Comparison of ENCODE assay signal across 8 mouse cellular contexts in genomic region chr15:94628830-94629601, GRCm38 (mm10). TPM values are rescaled to one million over a fixed set of nuclear protein-coding genes. Genes with fewer than 3 reads are reported as not detected.
A peak's percentile ranks its signal among the peaks of the same experiment; 100 is the strongest.
DNase-seq lines count a peak whose midpoint lies in the region; ATAC-seq and TF ChIP-seq lines count a peak whose summit lies in the region.

Gene Tmem117, plus strand, starts transcription at chr15:94629232.

- DNase-seq in NIH3T3 (ENCODE audit: low read depth): peak; percentile 46
- DNase-seq in heart, postnatal 25 days (ENCODE audit: low spot score): no peak
- DNase-seq in large intestine, adult 2 months (ENCODE audit: low read depth, low spot score): peak; percentile 39
- peak; percentile 81 for DNase-seq in stomach, postnatal 0 days (ENCODE audit: low spot score)
- DNase-seq in frontal cortex, postnatal 14 days (ENCODE audit: low spot score in 2 of 2): no peak

- H3K9me3 ChIP-seq in forebrain, embryonic 13.5 days (replicated peaks): no peaks in the 10 kb centered on the region
- H3K9me3 ChIP-seq in stomach, postnatal 0 days (ENCODE audit: control insufficient read depth, low read length): no peaks in the 10 kb centered on the region

- peaks cover 24% of the 10 kb centered on the region for H3K27me3 ChIP-seq in forebrain, embryonic 13.5 days
- no peaks in the 10 kb centered on the region for H3K27me3 ChIP-seq in stomach, postnatal 0 days (ENCODE audit: control insufficient read depth, insufficient read depth, low read length)

- intact Hi-C loops in heart, postnatal 25 days (cut with DNase I): no loop called here

- H3K4me3 ChIP-seq in brown adipose tissue, adult 24 weeks (ENCODE audit: insufficient read depth, low read depth, low read length): peak within 1 kb of the TSS; percentile 42
- peak within 1 kb of the TSS; percentile 63 for H3K4me3 ChIP-seq in forebrain, embryonic 13.5 days
- H3K4me3 ChIP-seq in stomach, postnatal 0 days (ENCODE audit: low read depth, low read length): peak within 1 kb of the TSS; percentile 50

- peak; percentile 71 for ATAC-seq in forebrain, embryonic 13.5 days
- ATAC-seq in megakaryocyte-erythroid progenitor cell, adult 5-6 weeks (replicated peaks; ENCODE audit: low FRiP score, low TSS enrichment, poor library complexity, severe bottlenecking): peak; percentile 71
- peak; percentile 99 for ATAC-seq in stomach, postnatal 0 days (ENCODE audit: low FRiP score, low TSS enrichment)

- peak; percentile 21; the same call in 1 of the 2 replicates for TF ChIP-seq CTCF in stomach, postnatal 0 days (IDR thresholded peaks at IDR 0.05; ENCODE audit: low read depth)

- no peak for TF ChIP-seq EP300 in stomach, postnatal 0 days (optimal IDR thresholded peaks at IDR 0.05)

- H3K4me1 ChIP-seq in brown adipose tissue, adult 24 weeks (ENCODE audit: control insufficient read depth, insufficient read depth, insufficient read length, low read length): no peaks in the 10 kb centered on the region
- H3K4me1 ChIP-seq in forebrain, embryonic 13.5 days: peaks cover 4% of the 10 kb centered on the region; the same call in 1 of the 2 replicates
- H3K4me1 ChIP-seq in stomach, postnatal 0 days (replicated peaks; ENCODE audit: control insufficient read depth, insufficient read depth): no peaks in the 10 kb centered on the region

- no peak within 1 kb of the TSS for H3K27ac ChIP-seq in brown adipose tissue, adult 24 weeks (replicated peaks; ENCODE audit: low read depth, low read length)
- H3K27ac ChIP-seq in forebrain, embryonic 13.5 days: no peak within 1 kb of the TSS
- no peak within 1 kb of the TSS for H3K27ac ChIP-seq in stomach, postnatal 0 days (replicated peaks)

- peak within 1 kb of the TSS; percentile 100 for H3K4me2 ChIP-seq in forebrain, embryonic 13.5 days
- H3K4me2 ChIP-seq in stomach, postnatal 0 days (replicated peaks; ENCODE audit: low read depth): peak within 1 kb of the TSS; percentile 91

- H3K36me3 ChIP-seq in forebrain, embryonic 13.5 days (ENCODE audit: poor library complexity, severe bottlenecking): no peaks in the 10 kb centered on the region
- H3K36me3 ChIP-seq in stomach, postnatal 0 days (ENCODE audit: control insufficient read depth, insufficient read depth, low read length): no peaks in the 10 kb centered on the region

- H3K9ac ChIP-seq in forebrain, embryonic 13.5 days: peak within 1 kb of the TSS; percentile 83
- peak within 1 kb of the TSS; percentile 70 for H3K9ac ChIP-seq in stomach, postnatal 0 days (ENCODE audit: low read length)

- under 1% methylated on average over 69 of the region's 96 CpGs for WGBS in forebrain, embryonic 13.5 days
- 1% methylated on average over 83 of the region's 96 CpGs for WGBS in large intestine, adult 2 months
- under 1% methylated on average over 75 of the region's 96 CpGs for WGBS in stomach, postnatal 0 days

RNA-seq across cellular contexts. Expression of gene Tmem117, which starts in this region (rescaled TPM):
- not detected in 2 replicates for polyA plus RNA-seq in brown adipose tissue, adult 24 weeks (2012; ENCODE audit: insufficient read depth, insufficient read length, missing spikeins)
- 1.2 and 1.7 TPM in 2 replicates for polyA plus RNA-seq in forebrain, embryonic 13.5 days (2015; fragmentation: Nextera tagmentation; extraction: Ambion mirVana)
- 10 to 100 TPM; 13.4 to 17.2 TPM for total RNA-seq in heart, postnatal 25 days (2021)
- polyA plus RNA-seq in large intestine, adult 2 months (2012; rRNA removed): 16.0 and 18.7 TPM in 2 replicates
- not detected in 2 replicates for total RNA-seq in megakaryocyte-erythroid progenitor cell, adult 5-6 weeks (2014; fragmentation: Nextera tagmentation)
- not detected in 2 replicates for total RNA-seq in megakaryocyte-erythroid progenitor cell, adult 5-6 weeks (2017)
- 5.6 and 5.9 TPM in 2 replicates for polyA plus RNA-seq in stomach, postnatal 0 days (2015; fragmentation: Nextera tagmentation; extraction: Ambion mirVana)

Comparison
In these comparisons a context has a peak if more than half of its experiments do, and no peak if none do; other contexts are left out.
1. RNA of gene Tmem117 (total RNA-seq): 13.4 to 17.2 TPM in heart, postnatal 25 days; not detected in megakaryocyte-erythroid progenitor cell, adult 5-6 weeks; every median in the first group is over 10 times any median in the second.
2. Peak in ATAC-seq in megakaryocyte-erythroid progenitor cell, adult 5-6 weeks; RNA of the gene not detected or under 1 TPM.
3. DNase-seq: peak in NIH3T3 (single experiment), large intestine, adult 2 months (single experiment) and stomach, postnatal 0 days (single experiment); none in heart, postnatal 25 days (single experiment) and frontal cortex, postnatal 14 days (0 of 2).
4. Peak in every context shown above with its lines, with median percentiles within 50 percentile points of each other: H3K4me3 ChIP-seq and ATAC-seq.